Mouse (Mus musculus) embryonic facial prominence, embryonic 11.5 days (tissue): ENCODE data around the gene Gnptab. TPM values are rescaled to one million over a fixed set of nuclear protein-coding genes. Genes with fewer than 3 reads are reported as not detected.
"Not testable (repeated sequence)": the region's sequence is repeated elsewhere in the genome, so short reads cannot be mapped to it uniquely, and the experiment has no call there.

Source experiments
- ATAC-seq: fragments of 200-750 bp; cut with Nextera tagmentation; replicated peaks from 2 replicates; pipeline ENCODE4 v1.8.0; 2017; ENCODE audit warnings: low read depth; ENCODE audit not compliant: insufficient number of reproducible peaks, low FRiP score, low TSS enrichment
- DNase-seq: peaks from one replicate; pipeline ENCODE4 v3.0.0-alpha.2; 2015; ENCODE audit warnings: low spot score
- H3K27ac ChIP-seq: fragments of 300-500 bp; sonication (generic); replicated peaks from 2 replicates; pipeline ENCODE4 v1.5.1; 2014; ENCODE audit warnings: mild to moderate bottlenecking, low read depth, low read length, control low read depth
- H3K27me3 ChIP-seq: fragments of 300-500 bp; sonication (generic); 2 replicates; pipeline ENCODE4 v1.6.1; 2014; ENCODE audit warnings: mild to moderate bottlenecking, low read length, moderate library complexity, mixed read lengths; ENCODE audit not compliant: control insufficient read depth, insufficient read depth
- H3K36me3 ChIP-seq: fragments of 300-500 bp; sonication (generic); replicated peaks from 2 replicates; pipeline ENCODE4 v1.6.1; 2014; ENCODE audit warnings: low read depth, mild to moderate bottlenecking, low read length, moderate library complexity, mixed read lengths; ENCODE audit not compliant: control insufficient read depth, insufficient read depth
- H3K4me1 ChIP-seq: fragments of 300-500 bp; sonication (generic); 2 replicates; pipeline ENCODE4 v1.6.1; 2014; ENCODE audit warnings: low read length, mixed read lengths; ENCODE audit not compliant: control insufficient read depth, insufficient read depth
- H3K4me2 ChIP-seq: fragments of 300-500 bp; sonication (generic); 2 replicates; pipeline ENCODE4 v1.6.1; 2014; ENCODE audit warnings: low read depth, mild to moderate bottlenecking, control low read depth, low read length, moderate library complexity
- H3K4me3 ChIP-seq: fragments of 300-500 bp; sonication (generic); 2 replicates; pipeline ENCODE4 v1.5.1; 2014; ENCODE audit warnings: low read depth, low read length, control low read depth
- H3K9ac ChIP-seq: fragments of 300-500 bp; sonication (generic); replicated peaks from 2 replicates; pipeline ENCODE4 v1.6.1; 2014; ENCODE audit warnings: mild to moderate bottlenecking, control low read depth, low read length
- H3K9me3 ChIP-seq: fragments of 300-500 bp; sonication (generic); replicated peaks from 2 replicates; pipeline ENCODE4 v1.6.1; 2016; ENCODE audit warnings: mild to moderate bottlenecking, low read length, inconsistent platforms, mixed read lengths; ENCODE audit not compliant: control insufficient read depth
- WGBS: fragments of 180-500 bp; shearing (Covaris S2); extraction: QIAGEN DNeasy Blood & Tissue Kit; methylation state at CpG from one replicate; pipeline ENCODE4 v1.1.7; 2014; 5-methylcytosine and 5-hydroxymethylcytosine counted together
- polyA plus RNA-seq: library from polyadenylated mRNA; unstranded; fragments of >200 nt; fragmentation: Nextera tagmentation; extraction: Ambion mirVana; gene quantifications from 2 replicates; pipeline ENCODE4 v1.2.1, GENCODE M21; 2014

Gnptab gene
- polyA plus RNA-seq, 1 experiment from 2014 or later, result 7.6 TPM

DNA sequence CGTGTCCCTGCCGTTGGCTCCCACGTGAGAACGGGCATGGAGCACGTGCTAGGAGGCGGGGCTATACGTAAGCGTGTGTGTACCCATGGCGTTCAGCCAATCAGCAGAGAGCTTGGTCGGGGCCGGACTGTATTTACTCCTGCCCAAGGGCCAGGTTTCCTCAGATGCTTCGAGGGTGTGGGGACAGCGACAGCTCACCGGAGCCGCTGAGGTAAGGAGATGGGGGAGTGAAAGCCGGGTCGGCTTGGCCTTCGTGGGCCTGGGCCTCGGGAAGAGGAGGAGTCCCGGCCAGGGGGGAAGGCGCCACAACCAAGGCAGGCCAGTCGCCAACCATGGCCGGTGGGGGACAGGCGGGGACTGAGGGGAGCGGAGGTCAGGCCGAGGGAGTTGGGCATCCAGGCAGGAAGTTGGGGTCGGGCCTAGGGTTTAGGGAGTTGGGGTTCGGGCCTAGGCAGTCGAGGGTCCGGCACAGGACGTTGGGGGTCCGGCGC is 80.6 kb downstream of the Gnptab start, which contains the start of gene Sycp3:
Gene Sycp3 (plus strand): TSS at position 68 of the 491 bp plus-strand sequence.
- WGBS, result 80% methylated on average over 33 of the region's 33 CpGs
- Histone ChIP-seq H3K36me3 (no peaks in the 10 kb centered on the region), H3K27me3 (no peaks in the 10 kb centered on the region), H3K4me3 (no peak within 1 kb of the TSS), H3K4me1 (no peaks in the 10 kb centered on the region), H3K4me2 (no peak within 1 kb of the TSS), H3K9me3 (no peaks in the 10 kb centered on the region), H3K9ac (no peak within 1 kb of the TSS), H3K27ac (no peak within 1 kb of the TSS)
- ATAC-seq (0 out of 2 replicates have a peak, but pooled peaks have one; percentile 18), DNase-seq (no peak)

DNA sequence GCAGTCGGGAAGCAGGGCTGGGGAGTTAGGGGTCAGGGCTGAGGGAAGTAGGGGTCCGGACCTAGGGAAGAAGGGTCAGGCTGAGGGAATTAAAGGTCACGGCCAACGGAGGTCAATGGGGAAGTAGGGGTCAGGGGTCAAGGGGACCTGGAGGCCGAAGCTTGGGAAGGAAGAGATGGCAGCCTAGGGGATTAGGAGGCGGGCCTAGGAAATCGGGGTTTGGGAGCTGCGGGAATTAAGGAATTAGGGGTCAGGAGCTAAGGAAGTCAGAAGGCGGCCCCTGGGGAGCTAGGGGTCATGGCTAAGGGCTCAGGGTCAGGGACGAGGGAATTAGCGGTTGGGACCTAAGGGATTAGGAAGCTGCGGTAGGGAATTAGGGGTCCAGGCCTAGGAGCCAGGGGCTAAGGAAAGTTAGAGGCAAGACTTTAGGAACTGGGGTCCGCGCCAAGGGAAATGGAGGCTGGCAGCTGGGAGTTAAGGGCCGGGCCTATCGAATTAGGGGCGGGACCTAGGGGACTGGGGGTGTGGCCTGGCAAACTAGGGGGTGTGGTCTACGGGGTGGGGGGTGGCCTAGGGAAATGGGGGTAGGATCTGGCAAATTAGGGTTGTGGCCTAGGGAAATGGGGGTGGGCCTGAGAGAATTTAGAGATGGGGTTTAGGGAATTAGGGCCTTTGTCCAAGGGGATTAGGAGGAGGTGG is 81.3 kb downstream of the Gnptab start:
- Histone ChIP-seq H3K27me3 (no peaks in the 10 kb centered on the region), H3K4me3 (no peak overlapping the region), H3K9ac (no peak overlapping the region), H3K4me2 (no peak overlapping the region), H3K36me3 (no peaks in the 10 kb centered on the region), H3K4me1 (no peaks in the 10 kb centered on the region), H3K27ac (no peak overlapping the region), H3K9me3 (no peaks in the 10 kb centered on the region)
- DNase-seq (no peak), ATAC-seq (no peak)
- 63% methylated on average over 18 of the region's 18 CpGs for WGBS

GRCm38 (mm10) chr10:88482866-88483265 is 103.9 kb downstream of the Gnptab start:
- not testable (repeated sequence) for H3K4me1 ChIP-seq, H3K4me3 ChIP-seq, H3K27ac ChIP-seq, H3K36me3 ChIP-seq, DNase-seq, H3K4me2 ChIP-seq, H3K27me3 ChIP-seq, H3K9me3 ChIP-seq, H3K9ac ChIP-seq, ATAC-seq
- whole genome bisulfite sequencing, result 86% methylated on average over 10 of the region's 10 CpGs

GRCm38 (mm10) chr10:88488629-88489028 is 109.7 kb downstream of the Gnptab start:
- H3K9ac ChIP-seq, result no peak overlapping the region
- DNase-seq (no peak), ATAC-seq (no peak)
- H3K4me1 ChIP-seq, result no peaks in the 10 kb centered on the region
- no peak overlapping the region for H3K27ac ChIP-seq
- no peak overlapping the region for H3K4me2 ChIP-seq
- H3K27me3 ChIP-seq, result no peaks in the 10 kb centered on the region
- WGBS, result 83% methylated on average over 5 of the region's 5 CpGs
- no peak overlapping the region for H3K4me3 ChIP-seq
- H3K9me3 ChIP-seq, result no peaks in the 10 kb centered on the region
- H3K36me3 ChIP-seq, result no peaks in the 10 kb centered on the region

DNA sequence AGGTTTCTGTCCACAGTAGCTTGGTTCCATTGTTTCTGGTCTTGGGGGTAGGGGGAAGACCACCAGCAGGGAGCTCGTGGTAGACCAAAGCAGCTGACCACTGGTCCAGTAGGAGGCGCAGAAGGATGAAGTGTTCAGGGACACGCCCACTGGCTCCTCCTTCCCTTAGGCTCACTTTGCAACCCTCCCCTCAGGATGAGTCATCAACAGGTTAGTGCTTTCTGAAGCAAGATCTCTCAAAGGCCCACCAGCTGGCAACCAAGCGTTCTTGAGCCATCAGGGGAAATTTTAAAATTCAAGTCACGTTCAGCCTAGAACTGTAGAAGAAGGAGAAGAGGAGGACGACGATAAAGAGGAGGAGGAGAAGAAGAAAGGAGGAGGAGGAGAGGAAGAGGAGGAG is 112.7 kb downstream of the Gnptab start:
- Histone ChIP-seq H3K9ac (no peak overlapping the region), H3K27ac (no peak overlapping the region), H3K27me3 (no peaks in the 10 kb centered on the region), H3K9me3 (no peaks in the 10 kb centered on the region), H3K4me3 (no peak overlapping the region), H3K4me1 (no peaks in the 10 kb centered on the region; the same call in 1 of the 2 replicates), H3K4me2 (no peak overlapping the region), H3K36me3 (no peaks in the 10 kb centered on the region)
- ATAC-seq, result no peak
- WGBS, result 60% methylated on average over 7 of the region's 7 CpGs
- DNase-seq, result no peak

- H3K9me3 ChIP-seq, result no peaks in the 10 kb centered on the region
- WGBS, result 87% methylated on average over 8 of the region's 8 CpGs
Observed at GRCm38 (mm10) chr10:88492658-88493057, 113.7 kb downstream of the Gnptab start.

DNA sequence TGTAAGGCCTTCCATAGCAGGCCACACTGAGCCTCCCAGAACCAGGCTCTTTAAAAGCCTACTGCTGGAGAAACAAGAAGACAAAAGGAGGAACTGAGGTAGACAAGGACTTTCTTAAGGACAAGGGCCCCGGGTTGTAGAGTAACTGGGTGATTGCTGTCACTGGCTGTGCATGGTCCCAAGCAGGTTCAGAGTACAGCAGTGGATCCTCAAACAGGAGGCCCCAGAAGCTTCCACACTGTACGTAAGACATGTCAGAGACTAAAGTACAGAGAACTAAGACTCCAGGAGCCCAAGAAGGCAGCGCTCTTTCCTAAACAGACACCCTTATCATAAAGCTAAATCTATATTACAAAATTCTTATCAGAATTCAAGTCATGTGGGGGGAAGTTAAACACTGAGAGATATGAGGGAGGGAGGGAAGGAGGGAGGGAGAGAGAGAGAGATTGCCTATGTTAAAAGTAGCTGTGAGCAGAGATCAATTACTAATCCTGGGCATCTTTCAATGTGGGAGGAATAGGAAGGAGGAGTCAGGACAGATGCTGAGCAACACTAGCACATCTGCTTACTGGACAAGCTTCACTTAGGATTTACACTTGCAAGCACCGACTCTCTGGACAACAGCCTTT is 116.1 kb downstream of the Gnptab start:
- no peak overlapping the region for H3K9ac ChIP-seq
- no peak for ATAC-seq
- H3K36me3 ChIP-seq, result no peaks in the 10 kb centered on the region
- H3K27me3 ChIP-seq, result no peaks in the 10 kb centered on the region
- no peak for DNase-seq
- H3K4me2 ChIP-seq, result no peak overlapping the region
- H3K9me3 ChIP-seq, result no peaks in the 10 kb centered on the region
- no peak overlapping the region for H3K4me3 ChIP-seq
- no peak overlapping the region for H3K27ac ChIP-seq
- WGBS, result 74% methylated on average over 4 of the region's 4 CpGs
- no peaks in the 10 kb centered on the region; the same call in 1 of the 2 replicates for H3K4me1 ChIP-seq

More at GRCm38 (mm10) chr10:88492658-88493057, 113.7 kb downstream of the Gnptab start:
- no peak overlapping the region for H3K27ac ChIP-seq
- no peaks in the 10 kb centered on the region; the same call in 1 of the 2 replicates for H3K4me1 ChIP-seq
- no peak overlapping the region for H3K4me2 ChIP-seq
- no peak overlapping the region for H3K4me3 ChIP-seq
- no peaks in the 10 kb centered on the region for H3K36me3 ChIP-seq
- DNase-seq (no peak), ATAC-seq (no peak)
- no peaks in the 10 kb centered on the region for H3K27me3 ChIP-seq
- H3K9ac ChIP-seq, result no peak overlapping the region
